Mouse (Mus musculus) forelimb bud, embryonic 11.5 days (tissue): ENCODE data around the gene Kif26b.

Experiments used
- DNase-seq: peaks from one replicate; pipeline ENCODE4 v3.0.0-alpha.2; 2012; ENCODE audit warnings: low read depth, low spot score

Kif26b gene

DNA sequence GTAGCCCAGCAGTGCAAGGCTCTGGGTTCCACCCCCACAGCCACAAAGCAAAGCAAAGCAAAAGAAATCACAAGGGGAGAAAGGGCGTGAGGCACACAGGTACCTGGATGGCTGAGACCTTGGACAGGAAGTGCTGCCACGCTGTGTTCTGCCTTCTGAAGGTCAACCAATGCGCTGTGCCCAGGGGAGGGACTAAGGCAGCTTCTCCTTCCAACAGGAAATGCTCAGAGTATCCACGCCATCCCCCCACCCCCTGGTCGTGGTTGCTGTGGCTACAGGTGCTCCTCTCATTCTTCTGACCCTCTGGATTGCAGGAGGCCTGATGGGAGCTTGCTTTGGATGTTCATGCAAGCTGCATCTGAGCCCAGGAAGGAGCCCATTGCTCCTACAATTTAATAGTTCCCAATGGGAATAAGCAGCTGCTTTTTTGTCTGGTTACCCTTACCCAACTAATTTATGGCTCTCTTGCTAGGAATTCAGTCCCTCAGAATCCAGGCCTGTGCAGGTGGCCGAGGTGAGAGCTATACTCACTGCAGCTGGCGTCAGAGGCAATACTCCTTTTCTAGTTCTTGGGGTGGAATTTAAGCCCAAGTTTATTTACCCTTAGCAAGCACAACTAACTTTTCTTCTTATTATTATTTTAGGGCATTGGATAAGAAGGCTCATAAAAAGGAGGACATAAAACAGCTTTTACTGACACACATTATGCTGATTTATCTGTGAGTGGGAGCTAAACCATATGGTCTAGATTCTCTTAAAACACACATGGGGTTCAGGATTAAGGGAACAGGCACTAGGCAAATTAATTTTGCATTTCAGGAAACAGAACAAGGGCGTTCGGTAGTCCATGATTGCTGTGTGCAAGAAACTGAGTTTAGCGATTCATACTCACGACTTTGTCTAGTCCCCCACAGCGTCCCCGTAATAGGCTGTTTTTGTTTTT lies 61.6 kb downstream of the Kif26b start:
- DNase-seq = peak; percentile 58

DNA sequence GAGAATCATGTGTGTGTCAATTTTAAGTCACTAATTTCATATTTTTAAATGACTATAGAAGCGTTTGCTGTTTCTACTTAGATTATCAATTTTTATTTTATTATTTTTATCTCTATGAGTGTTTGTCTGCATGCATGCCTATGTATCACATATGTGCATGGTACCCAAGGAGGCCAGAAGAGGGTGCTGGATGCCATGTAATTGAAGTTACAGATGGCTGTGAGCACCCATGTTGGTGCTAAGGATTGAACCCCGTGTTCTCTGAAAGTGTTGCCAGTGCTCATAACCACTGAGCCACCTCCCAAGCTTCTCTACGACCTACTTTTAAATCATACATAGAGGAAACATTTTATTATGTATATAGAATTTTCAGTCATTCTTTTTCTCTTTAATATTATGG lies 68.2 kb downstream of the Kif26b start:
- DNase-seq = no peak

DNA sequence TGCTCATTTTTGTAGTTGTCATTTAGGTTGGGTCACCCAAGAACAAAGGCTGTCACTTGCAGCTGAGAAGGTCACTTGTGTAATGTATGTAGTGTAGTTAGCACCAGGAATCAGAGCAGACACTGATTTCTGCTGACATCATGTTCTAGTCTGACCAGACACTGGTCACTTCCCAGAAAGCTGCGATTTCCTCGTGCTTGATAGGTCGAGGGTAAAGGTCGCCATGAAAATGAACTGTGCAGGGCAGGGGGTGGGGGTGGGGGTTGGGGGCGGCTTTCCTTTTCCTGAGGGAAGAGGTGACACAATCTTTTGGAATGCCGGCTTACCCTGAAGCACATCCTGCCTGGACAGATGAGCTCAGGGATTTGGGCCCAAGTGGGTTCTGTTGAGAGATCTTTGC lies 68.8 kb downstream of the Kif26b start:
- no peak for DNase-seq

DNA sequence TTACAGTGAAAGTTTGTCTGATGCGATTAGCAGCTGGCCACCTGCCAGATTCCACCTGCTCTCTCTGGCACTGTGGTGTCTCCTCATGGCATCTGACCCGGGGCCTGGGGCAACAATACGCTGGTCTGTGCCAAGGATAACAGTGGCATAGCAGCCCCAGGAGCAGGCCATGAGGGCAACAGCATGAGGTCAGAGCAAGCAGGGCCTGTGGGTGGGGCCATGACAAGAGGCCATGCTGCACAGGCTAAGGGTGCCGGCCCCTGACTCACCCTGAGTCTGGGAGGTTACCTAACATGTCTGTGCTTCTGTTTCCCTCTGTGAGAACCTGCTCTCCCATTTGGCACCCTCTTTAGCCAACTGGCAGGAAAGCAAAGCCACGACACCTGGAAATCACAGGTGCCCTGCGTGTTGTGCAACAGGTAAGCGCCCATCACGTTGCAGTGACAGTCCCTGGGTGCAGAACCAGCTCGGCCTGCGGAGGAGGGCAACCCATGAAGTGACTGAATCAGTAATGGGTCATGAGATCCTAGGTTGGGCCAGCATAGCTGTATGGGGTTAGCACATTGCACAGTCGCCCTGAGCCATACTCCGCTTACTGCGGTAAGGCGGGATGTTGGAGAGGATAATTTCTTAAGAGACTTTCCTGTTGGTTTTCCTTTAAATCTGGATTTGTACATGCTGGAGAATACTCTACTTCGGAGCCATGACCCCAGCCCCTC lies 72.1 kb downstream of the Kif26b start:
- DNase-seq = no peak

DNA sequence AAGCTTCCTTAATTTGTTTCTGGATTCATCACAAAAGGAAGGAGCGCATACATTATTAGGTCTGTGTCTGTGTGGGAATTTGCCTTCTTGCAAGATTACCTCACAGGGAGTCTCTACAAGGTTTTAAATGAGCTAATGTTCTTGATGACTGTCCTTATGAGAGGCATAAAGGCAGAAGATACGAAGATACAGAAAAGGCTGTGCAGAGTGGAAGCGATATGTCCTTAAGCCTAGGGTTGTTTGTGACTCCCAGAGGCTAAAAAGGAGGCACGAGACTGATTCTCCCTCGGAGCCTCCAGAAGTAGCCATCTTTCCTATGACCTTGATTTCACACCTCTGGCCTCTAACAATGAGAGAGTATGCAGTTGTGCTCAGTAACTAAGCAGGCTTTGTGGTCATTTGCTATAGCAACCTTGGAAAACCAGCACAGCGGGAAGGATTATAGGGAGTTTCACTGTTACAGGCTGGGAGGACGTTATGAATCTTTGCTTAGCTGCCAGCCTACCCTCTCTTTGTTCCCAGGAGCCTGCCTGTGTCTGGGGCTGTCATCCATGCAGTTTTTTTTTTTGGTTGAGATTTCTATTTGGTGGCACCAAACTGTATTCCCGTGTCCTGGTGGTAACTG lies 80.3 kb downstream of the Kif26b start:
- DNase-seq = no peak

DNA sequence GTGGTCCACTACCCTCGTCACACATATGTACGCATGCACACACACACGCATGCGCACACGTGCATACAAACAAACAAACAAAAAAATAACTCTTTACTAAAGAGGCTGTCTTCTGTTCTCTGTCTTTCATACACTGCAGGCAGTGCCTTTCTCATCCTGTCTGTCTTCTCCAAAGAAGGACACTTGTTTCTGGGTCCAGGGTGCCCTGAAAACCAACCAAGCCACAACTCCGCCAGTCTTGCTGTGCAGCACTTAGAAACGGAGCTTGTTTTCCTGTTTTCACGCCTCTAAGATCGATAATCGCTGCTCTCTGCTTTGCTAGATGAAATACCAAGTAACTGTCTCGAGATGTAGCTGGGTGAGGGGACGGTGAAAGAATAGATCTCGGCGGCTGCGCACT lies 82.6 kb downstream of the Kif26b start:
- no peak for DNase-seq

DNA sequence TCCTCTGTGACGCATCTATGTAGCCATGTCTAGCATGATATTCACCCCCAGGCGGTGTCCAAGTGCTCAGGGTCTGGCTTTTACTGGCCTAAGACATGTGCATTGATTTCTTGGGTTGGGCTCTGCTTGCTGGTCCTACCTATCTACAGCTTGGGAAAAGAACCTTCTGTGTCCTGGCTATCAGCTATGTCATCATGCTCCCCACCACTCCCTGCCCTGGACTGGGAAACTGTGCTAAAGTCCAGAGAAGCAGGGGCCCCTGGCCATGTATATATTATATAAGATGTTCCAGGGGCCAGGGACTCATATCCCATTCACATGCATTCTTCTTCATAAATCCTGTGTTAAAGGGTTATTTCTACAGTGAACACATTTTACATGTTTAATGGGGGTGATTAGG lies 92.4 kb downstream of the Kif26b start:
- DNase-seq = no peak

DNA sequence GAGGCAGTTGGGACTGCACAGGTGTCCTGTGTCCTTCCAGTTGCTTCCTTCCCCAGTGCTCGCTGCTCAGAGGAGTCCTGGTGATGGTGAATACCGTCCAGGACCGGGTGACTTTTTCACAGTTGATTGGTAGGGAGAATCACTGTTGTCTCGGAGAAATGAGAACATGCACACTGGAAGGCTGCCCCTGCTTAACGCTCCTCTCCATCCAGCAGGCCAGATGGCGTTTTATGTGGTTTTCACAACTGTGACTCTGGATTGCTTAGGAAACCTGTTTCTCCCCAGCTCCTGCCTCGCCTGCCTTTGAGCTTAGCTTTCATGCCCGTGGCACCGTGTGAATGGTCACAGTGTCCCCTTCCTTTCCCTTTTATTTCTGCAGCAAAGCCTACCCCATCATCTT lies 95.0 kb downstream of the Kif26b start:
- peak; percentile 59 for DNase-seq

DNA sequence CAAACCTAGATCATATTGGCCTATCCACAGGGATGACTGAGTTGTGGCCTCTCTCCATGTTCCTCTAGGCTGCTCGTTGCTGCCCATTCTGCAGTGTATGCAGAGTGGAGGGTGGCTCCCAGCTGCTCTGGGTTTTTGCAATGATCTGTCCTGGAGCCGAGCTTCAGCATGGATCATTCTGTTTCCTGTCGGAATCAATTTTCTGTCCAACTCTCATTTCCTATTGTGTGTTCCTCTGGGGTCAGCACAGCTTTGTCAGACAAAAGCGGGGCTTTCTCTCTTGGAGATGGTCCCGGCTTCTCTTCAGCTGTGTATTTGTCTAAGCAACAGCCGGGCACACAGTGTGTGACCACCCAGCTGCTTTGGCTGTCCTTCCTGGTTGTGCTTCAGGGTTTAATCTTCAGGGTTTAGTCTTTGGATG lies 98.0 kb downstream of the Kif26b start:
- DNase-seq = no peak

DNA sequence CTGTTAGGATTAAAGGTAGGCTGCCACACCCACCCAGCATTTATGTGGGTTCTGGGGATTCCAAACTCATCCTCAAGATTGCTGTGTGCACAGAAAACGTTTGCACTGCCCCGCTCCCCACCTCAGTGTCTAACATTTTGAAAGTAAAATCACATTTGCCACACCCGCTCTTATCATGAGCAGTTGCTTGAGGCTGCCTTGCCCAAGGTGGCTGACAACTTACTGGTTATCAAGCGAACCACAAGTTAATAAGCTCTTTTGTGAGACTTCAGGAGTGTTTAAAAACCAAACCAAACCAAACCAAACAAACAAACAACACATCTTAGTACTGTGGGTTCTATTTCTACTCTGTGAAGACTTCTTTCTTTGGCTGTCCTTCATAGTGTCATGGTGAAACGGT lies 101.1 kb downstream of the Kif26b start:
- DNase-seq = no peak

DNA sequence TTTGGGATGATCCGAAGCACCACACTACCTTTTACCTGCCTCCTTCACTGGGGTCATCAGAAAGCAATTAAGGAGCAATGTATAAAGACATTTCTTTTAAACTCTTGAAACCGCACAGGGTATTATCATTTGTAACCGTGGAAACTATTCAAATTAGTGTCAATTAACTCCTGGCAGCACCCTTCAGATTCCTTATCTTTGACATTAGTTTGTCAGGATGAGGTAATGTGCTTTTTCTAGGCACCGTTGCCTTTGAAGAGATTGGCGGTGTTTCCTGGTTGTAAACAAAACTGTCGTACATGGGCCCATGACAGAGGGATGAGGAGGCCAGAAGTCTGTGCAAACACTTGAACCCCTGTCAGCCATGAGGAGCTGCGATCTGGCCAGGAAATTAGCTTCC lies 102.9 kb downstream of the Kif26b start:
- DNase-seq = no peak

DNA sequence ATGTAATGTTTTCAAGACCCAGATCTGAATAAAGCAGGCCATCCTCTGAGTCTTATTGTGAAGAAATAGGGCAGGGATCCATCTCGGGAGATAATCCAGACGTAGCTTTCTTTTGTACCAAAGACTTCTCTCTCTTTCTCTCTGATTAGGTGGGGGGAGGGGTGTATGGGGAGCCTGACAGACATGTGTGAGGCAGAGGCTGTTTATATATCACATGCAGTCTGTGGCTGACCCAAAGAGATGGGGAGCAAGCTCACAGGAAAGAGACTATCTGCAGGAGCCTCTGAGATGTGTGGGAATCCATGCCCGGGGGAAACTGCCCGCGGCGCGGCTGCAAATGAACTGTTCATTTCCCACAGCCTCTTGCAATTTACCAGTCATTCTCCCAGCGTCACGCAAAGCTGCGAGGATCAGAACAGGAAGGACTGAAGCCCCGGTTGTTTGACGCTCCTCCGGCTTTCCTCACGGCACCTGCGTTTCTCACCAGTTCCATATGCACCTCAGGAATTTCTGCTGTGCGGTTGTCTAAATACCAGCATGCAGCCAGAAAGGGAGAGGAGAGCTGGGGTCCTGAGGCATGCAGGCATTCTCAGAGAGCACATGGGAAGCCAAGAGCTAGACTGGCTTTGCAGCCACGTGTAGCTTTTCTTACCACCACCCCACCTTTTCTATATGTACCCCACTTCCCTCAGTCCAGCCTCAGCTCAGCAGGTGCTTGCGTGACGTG lies 105.6 kb downstream of the Kif26b start:
- no peak for DNase-seq

DNA sequence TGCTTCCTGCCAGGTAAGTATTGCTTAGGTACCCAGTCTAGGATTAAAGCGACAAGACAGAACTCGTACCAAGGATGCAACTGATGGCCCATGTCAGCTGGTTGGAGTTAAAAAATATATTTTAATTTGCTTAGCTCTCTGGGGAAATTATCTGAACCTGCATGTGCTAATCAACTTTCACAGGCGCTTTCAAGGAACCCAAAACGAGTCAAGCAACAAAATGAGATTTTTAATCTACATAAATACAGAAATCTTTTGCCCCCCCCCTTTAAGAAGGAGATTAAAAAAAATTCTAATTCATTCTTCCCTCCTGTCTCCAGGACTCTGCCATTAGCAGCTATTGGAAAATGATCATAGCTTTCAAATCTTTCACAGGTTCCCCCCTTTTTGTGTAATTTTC lies 106.5 kb downstream of the Kif26b start:
- no peak for DNase-seq

DNA sequence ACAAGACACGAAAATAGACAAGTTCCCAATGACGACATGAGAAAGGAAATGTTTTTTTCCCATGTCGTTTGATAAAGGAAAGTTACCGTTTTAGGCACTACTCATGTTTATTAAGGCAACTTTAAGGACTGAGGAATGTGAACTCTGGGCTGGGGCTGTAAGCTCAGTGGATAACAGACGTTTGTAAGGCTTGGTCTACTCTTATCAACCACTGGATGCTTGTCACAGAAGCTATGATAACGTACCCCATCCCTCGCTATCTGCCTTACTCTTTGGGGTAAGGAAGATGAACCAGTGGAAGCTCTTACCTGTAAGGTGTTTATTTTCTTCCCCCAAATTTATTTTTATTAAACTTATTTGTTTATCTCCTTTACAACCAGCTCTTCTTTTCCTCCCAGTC lies 108.4 kb downstream of the Kif26b start:
- no peak for DNase-seq

DNA sequence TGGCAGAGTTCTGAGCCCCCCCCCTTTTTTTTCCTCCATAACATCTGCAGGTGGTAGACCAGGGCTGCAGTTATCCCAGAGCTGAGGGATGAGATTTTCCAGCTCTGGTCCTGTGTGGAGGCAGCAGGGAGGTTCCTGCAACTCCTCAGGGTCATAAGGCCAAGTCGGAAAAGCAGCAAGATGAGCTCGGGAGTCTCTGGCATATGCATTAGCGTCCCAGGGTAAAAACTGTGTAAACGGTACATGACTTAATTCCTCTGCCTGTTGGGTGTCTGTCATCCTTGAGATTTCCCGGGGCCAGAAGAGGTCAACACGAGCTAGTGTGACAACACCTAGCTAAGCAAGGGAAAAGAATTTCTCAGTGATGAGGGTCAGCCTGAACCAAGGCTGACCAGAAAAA lies 111.0 kb downstream of the Kif26b start:
- no peak for DNase-seq

DNA sequence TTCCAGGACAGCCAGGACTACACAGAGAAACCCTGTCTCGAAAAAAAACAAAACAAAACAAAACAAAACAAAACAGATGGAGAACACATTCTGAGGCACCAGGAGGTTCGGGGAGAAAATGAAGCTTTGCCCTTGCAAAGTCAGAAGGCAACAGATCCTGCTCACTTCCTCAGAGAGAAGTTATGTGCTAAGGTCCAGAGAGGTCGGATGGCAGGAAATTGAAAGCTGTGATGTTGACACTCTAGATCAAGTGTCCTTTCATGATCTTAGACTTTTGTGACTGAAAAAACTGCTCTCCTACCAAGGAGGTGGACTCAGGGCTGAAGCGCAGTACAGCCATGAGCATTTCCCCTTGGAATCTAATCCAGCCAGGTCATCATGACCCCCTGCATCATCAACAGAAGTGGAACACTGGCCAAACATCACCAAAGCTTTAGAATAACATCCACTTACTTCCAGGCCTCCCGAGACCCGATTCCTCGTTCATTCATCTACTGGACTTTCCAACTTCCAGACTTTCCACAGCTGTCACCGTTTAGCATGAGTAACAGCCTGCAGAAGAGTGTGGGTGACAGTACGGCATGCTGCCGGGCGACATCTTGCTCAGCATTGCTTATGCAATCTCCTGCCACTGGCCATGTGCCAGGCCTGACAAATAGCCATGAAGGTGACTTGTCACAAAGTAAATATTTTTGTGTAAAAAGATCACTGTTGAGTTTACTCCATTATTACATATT lies 112.0 kb downstream of the Kif26b start:
- no peak for DNase-seq

DNA sequence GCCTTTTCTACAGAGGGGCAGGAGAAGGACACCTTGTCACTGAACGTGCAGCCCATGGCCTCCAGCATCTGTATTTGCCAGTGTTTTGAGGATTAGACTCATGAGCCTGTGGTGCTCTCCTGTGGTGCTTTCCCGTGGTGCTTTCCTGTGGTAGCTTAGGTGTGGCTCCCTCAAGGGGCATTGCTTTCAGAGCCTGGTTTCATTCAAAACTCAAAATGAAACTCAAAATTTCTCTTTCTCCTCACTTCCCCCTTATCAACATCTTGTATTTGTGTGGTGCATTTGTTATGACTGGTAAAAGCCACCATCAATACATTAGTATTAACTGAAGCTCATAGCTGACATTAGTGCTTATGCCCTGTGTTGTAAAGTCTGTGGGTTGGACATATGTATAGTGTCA lies 112.9 kb downstream of the Kif26b start:
- DNase-seq = no peak

DNA sequence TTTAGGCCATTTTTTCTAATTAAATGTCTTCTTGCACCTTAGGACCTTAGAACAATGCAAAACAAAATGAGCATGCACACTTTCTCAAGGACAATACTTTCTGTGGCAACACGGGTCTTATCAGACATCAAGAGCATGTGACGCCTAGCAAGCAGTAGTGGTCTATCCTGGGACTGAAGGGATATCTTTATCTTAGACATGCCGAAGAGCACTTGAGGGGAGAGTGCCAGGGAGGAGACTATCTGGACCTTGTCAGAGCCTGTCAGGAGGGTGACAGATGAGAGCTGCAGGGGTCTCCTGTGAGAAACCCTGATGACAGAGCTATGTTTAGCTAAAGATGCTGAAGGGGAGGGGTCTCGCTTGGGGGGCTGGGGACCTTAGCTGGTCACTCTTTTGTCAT lies 116.0 kb downstream of the Kif26b start:
- DNase-seq = no peak

DNA sequence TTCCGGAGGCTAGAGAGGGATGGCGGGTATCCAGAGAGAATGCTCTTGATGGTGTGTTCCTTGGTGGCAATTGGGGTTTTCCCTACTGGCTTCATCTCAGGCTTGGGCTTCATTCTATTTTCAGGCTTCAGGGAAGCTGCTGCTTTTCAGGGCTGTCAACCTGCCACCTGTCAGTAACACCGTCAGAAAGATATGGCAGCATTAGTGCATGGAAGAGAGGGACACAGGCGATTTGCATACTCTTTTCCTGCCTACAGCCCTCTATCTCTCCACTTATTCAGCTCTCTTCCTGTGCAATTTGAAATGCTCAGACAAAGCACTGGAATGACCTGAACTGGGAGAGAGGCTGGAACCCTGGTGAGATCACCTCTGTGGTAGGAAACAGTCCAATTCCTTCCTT lies 117.7 kb downstream of the Kif26b start:
- DNase-seq = no peak

DNA sequence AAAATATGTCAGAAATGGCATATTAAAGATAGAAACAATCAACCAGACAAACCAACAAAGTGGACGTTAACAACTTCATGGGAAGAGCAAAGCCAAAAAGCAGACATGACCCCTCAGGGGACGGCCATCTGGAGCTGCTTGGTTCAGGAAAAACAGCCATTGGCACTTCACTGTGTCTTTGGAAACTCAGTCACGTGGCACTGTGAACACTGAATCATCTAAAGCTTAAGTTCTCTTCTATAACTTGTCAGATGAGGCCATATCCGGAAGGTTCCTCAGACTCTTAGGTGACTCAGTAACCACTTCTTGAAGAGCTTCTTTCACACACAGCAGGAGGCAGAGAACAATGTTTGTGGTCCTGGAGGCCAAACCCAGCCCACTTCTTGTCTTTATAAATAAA lies 126.6 kb downstream of the Kif26b start:
- no peak for DNase-seq

DNA sequence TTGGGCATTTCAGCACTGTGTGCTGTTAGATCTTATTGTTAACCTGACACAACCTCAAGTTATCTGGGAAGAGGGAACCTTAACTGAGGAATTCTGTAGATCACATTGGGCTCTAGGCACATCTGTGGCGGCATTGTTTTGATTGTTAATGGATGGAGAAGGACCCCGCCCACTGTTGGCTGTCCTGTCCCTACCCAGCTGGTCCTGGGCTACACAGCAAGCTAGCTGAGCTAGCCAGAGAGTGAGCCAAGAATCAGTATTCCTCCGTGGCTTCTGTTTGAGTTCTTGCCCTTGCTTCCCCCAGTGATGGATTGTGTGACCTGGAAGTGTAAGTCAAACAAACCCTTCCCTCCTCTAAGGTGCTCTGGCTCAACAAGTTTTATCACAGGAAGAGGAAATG lies 132.1 kb downstream of the Kif26b start:
- no peak for DNase-seq
